Mouse (Mus musculus) lung, postnatal 36 days (tissue): ENCODE measurements around the gene Plcd1.

ENCODE experiments used
- DNase-seq: peaks from one replicate; pipeline ENCODE4 v3.0.0; 2022; ENCODE audit warnings: mixed read lengths

Gene Plcd1

DNA sequence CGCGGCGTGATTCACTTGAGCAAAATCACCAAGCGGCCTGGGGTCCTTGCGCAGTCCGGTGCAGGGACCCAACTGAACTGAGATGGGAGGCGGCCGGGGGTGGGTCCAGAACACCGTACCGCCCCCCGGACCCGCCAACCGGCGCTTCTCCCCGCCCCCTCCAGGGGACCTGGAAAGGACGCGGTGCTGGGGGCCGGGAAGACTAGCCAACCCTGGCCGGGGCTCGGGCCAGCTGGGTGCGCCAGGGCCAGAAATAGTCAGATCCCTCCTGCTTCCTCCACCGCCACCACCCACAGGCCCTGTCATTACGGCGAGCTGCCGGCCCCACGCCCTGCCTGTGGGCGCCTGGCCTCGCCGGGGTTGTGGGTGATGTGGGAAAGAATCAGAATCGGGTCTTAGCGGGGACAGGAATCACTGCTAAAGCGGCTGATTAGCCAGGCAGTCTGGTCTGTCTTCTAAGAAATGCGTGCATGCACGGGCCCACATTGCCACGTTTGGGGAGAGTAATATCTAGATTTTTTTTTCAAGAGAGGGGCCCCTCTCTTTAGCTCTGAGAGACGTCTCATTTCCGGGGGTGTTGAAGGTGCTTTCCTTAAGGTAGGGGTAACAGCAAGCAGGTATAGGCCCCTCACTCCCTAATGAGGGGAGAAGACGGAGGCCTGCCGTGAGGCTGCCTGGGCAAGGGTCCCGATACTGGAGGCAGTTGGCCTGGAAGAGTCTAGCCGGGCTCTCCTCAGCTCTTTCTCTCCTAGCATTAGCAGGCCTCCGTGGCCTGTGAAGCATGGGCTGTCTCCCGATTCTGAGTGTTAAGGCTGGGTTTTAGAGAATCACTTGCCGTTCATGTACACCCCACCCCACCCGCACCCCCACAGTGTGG lies at the start of gene Plcd1:
Gene Plcd1 (minus strand): TSS at position 84 of the 877 bp plus-strand sequence.
- DNase-seq = peak; percentile 87

- DNase-seq = no peak
These were observed 48.8 kb upstream of the Plcd1 start for GRCm38 (mm10) chr9:119142066-119142465.

GRCm38 (mm10) chr9:119138836-119139235 lies 45.5 kb upstream of the Plcd1 start:
- DNase-seq = no peak

DNA sequence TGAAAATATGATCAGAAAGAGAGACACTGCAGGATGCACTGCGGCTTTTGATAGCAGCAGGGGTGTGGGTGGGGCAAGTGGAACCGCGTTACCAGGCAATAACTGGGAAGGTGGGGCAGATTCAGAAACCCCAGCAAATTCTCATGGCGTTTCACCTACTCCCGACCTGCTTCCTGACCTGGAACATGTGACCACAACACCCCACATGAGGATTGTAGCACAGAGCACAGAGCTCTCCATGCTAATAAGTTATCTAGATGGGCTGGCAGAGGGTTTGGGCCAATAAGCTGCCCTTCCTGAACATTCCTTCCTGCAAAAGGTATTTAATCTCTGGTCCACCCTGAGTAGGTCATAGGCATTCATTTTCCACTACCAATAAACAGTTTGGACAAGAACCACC lies 37.4 kb upstream of the Plcd1 start:
- no peak for DNase-seq

DNA sequence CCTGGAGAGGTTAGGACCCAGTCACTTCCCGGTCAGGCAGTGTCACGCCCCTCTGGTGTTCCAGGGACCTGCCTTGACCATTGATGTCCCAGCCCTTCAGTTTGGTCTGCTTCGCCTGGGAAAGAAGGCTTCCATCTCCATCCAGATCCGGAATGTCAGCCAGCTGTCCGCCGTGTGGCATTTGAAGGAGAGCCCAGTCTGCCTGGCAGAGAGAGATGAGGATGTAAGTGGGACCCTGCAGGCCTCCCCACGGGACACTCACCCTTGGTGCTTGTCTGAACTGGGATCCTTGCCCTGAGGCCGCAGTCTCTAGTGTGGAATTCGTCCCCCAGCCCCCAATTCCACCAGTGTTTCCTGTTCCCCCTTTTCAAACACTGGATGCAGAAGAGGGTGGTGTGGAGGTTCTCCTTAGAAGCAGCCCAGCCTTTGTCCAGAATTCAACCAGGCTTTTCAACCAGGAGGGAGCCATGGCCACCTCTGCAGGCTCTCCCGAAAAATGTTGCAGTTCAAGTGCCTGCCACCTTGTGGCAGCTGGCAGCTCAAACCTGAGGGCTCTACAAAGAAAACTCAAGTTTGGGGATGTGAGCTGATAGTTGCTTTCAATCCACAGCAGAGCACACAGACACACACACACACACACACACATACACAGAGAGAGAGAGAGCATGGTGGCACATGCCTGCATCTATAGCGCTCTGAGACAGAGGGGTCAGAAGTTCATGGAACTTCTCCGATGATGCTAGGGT lies 35.3 kb upstream of the Plcd1 start:
- DNase-seq = no peak

GRCm38 (mm10) chr9:119122596-119123369 lies 29.5 kb upstream of the Plcd1 start:
- DNase-seq = no peak

GRCm38 (mm10) chr9:119120168-119120560 lies 26.9 kb upstream of the Plcd1 start:
- no peak for DNase-seq

DNA sequence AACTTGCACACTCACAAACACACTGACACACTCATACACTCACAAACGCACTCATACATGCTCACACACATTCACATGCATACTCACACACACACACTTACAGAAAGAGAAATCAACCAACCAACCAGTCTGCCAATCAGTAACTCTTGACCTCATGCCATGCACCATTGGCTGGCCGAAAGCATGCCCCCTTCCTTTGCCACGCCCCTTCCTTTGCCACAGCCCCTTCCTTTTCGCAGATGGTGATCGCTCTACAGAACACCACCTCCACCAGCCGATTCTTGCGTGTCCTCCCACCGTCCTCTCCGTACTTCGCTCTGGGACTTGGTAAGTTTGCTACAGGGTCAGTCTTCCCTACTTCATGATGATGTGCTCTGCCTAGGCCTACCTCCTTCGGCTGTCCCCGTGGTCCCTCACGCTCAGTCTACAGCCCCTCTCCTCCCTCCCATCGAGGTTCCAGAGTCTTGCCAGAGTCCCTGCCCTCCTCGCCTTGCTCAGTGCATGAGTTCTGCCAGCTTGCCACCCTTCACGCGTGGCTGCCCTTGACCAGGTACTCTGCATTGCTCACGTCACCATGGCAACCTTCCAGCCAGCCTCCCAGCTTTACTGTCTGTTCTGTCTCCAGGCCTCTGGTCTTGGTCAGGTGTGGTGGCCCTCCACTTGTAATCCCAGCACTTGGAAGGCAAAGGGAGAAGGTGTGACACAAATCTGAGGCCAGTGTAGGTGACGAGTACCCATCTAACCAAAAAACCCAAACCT lies 26.3 kb upstream of the Plcd1 start:
- no peak for DNase-seq

DNA sequence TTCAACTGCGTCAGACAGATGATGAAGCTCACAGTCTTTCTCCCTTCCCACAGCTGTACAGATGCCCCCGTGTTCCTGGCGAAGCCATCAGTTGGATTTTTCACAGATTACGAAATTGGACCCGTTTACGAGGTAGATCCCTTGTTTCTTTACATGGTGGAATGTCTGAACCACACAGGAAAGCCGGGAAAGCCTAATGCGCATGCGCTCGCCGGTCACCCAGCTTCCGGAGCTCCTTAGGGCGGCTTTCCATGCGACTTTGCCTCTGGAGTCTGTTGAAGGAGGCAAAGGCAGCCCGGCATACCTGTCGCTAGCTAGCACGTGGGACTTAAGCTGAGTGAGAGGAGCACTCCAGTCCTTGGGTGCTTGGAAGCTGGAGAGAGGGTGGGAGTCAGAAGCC lies 21.6 kb upstream of the Plcd1 start:
- no peak for DNase-seq

DNA sequence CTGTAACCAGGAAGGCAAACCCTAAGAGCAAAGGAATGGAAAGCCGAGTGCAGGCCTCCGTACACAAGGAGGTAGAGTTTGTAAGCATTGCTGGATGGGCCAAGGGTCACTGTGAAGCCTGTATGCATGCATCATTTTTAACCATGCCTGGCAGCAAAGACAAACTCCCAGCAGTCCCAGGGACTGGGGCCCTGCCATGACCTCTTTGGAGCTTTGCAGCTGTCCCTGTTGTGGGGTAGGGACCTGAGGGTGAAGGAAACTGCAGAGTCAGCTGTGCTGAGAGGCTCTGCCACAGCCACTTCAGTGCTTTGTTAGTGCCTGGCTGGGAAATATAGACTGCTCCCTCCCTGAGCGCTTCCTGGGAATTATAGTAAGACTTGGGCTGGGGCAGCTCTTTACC lies 17.3 kb upstream of the Plcd1 start:
- no peak for DNase-seq

DNA sequence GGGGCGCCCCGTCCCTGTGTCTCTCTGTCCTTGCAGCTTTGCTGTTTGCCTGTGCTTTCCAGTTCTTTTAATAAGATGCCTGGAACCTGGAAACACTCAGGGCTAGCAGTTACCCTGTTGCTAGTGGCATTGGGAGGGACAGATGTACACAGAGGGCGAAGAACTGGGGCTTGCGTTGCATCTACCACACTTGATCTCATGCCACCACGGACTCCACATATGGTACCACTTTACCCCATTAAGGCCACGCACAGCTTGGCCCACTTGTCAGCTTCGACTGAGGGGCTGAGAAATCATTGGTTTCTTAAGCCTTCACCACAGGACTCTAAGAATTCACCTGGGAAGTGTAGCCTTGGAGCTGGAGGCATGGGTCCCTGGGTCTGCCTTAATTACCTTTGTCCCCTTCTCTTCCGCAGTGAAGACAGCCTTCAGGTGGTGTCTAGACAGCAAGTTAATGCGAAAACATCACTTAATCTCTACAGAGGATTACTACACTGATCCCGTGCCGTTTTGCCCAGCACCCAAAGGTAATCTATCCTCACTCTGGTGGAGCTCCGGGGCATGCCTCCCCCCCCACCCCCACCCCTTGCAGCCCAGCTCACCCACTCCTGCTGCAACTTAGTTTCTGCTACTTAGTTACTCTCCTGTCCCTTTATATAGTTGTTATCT lies 16.5 kb upstream of the Plcd1 start:
- no peak for DNase-seq

DNA sequence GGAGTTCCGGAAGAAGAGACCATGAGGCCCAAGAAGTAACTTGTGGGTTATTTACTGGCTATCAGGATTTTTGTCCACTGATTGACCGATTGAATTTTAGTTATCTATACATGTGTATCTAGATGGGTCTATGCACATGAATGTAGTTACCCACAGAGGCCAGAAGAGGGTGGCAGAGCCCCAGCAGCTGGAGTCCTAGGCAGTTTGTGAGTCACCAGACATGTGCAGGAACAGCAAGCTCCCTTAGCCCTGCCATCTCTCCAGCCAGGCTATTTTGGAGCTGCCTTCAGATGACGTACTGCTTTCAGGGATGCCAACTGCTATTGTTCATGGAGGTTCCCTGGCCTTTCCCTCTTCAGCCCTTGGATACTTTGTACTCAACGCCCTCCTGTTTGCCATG lies 14.3 kb upstream of the Plcd1 start:
- DNase-seq = no peak

DNA sequence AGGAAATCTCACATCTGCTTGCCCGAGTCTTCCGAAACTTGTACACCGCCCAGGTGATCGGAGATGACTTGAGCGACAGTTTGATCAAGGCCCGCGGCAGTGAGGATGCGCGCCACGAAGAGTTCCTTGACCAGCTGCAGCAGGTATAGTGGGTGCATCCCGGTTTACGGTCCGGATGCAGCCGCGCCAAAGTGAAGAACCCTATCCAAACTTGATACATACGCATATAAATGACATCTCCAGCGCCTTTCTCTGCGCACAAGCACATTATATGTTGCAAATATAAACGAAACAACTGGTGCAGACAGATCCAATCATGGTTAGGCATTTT lies 9.4 kb upstream of the Plcd1 start:
- no peak for DNase-seq

GRCm38 (mm10) chr9:119101992-119102782 lies 8.9 kb upstream of the Plcd1 start, which contains the start of gene Dlec1:
TSS of gene Dlec1 (plus strand) at chr9:119102478.
- peak; percentile 89 for DNase-seq

GRCm38 (mm10) chr9:119100177-119100898 lies 7.0 kb upstream of the Plcd1 start:
- peak; percentile 30 for DNase-seq

GRCm38 (mm10) chr9:119094462-119095109 lies 1.3 kb upstream of the Plcd1 start:
- no peak for DNase-seq

DNA sequence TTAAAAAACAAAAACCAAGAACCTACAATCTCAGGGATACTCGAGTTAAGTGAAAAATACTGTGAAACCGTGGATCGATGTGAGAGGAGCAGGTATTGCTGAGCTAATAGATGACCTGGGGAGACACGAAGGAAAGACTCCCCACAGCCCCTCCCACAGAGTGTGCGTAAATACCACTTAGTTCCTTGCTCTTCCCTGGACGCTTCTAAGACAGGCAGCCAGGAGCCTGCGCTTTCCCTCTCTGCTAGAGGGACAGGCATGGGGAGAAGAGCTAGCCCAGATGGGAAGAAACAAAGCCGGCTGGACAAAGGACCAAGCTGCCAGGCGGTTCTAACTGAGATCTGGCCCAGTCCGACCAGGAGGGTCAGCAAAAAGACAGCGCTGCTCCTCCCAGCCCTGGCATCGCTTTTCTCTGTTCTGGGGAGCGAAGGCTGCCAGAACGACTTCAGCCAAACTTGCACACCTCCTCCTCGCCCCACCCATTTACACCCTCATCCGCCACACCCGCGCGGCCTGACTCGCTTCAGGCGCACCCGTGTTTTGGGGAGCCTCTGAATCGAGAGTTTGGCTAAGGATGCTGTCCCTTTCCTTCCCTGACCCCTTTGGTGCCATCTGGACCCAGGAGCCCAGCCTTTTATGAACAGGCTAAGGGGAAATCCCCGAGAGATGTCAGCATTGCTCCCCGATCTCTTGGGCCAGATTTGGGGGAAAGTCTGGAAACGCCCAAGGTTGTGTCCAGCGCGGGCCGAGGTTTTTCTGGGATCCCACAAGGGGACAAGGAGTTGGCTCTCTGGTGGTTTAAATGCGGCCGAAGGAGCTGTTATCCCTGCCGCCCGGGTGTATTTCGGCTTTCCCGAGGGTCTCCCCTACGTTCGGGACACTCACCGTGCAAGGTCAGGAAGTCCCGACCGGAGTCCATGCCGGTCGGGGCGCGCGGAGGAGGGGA lies 556 bp downstream of the Plcd1 start:
- DNase-seq = peak; percentile 42

- no peak for DNase-seq
These were observed 1.6 kb downstream of the Plcd1 start for GRCm38 (mm10) chr9:119091581-119092310.
